Mouse (Mus musculus) midbrain, embryonic 10.5 days (tissue): Measurements from ENCODE around the gene Tmem59l. TPM values are rescaled to one million over a fixed set of nuclear protein-coding genes. Genes with fewer than 3 reads are reported as not detected.

Source experiments
- DNase-seq: peaks from one replicate; pipeline ENCODE4 v3.0.0-alpha.2; 2017; ENCODE audit warnings: low spot score
- H3K27ac ChIP-seq: fragments of 300-500 bp; sonication (generic); replicated peaks from 2 replicates; pipeline ENCODE4 v1.5.1; 2016; ENCODE audit warnings: mild to moderate bottlenecking
- H3K27me3 ChIP-seq: fragments of 300-500 bp; sonication (generic); 2 replicates; pipeline ENCODE4 v1.6.1; 2016; ENCODE audit warnings: low read depth, mild to moderate bottlenecking; ENCODE audit not compliant: poor library complexity, severe bottlenecking
- H3K36me3 ChIP-seq: fragments of 300-500 bp; sonication (generic); 2 replicates; pipeline ENCODE4 v1.6.1; 2016; ENCODE audit warnings: mild to moderate bottlenecking, moderate library complexity
- H3K4me1 ChIP-seq: fragments of 300-500 bp; sonication (generic); 2 replicates; pipeline ENCODE4 v1.6.1; 2016
- H3K4me3 ChIP-seq: fragments of 300-500 bp; sonication (generic); 2 replicates; pipeline ENCODE4 v1.5.1; 2016; ENCODE audit warnings: mild to moderate bottlenecking, moderate library complexity
- H3K9me3 ChIP-seq: fragments of 300-500 bp; sonication (generic); replicated peaks from 2 replicates; pipeline ENCODE4 v1.6.1; 2016; ENCODE audit warnings: mild to moderate bottlenecking
- WGBS: fragments of 180-500 bp; shearing (Covaris S2); methylation state at CpG from one replicate; pipeline ENCODE4 v1.1.7; 2016; 5-methylcytosine and 5-hydroxymethylcytosine counted together
- polyA plus RNA-seq: library from polyadenylated mRNA; unstranded; fragments of >200 nt; fragmentation: Nextera tagmentation; extraction: Ambion mirVana; gene quantifications from 2 replicates; pipeline ENCODE4 v1.2.1, GENCODE M21; 2016

Tmem59l gene
- polyA plus RNA-seq, 1 experiment from 2014 or later = 7.9 TPM

DNA sequence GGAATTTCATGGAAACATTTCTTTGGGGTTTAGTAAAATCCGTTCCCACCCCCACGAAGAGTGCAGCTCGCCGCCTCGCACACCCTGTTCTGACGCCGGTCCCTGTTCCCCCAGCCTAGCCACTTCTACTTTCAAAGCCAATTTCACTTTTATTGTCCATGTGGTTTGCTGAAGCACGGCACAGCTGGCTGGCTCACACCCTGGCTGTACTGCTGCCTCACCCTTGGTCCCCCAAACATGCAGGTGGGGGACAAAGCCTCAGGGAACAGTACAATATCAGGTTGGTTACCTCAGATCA lies 24.7 kb downstream of the Tmem59l start:
- H3K36me3 ChIP-seq = peaks cover 23% of the 10 kb centered on the region
- H3K9me3 ChIP-seq = no peaks in the 10 kb centered on the region; the same call in 1 of the 2 replicates
- DNase-seq = no peak
- 93% methylated on average over 8 of the region's 8 CpGs for WGBS
- no peak overlapping the region for H3K4me3 ChIP-seq
- peaks cover 20% of the 10 kb centered on the region for H3K4me1 ChIP-seq
- H3K27me3 ChIP-seq = no peaks in the 10 kb centered on the region
- no peak overlapping the region for H3K27ac ChIP-seq

DNA sequence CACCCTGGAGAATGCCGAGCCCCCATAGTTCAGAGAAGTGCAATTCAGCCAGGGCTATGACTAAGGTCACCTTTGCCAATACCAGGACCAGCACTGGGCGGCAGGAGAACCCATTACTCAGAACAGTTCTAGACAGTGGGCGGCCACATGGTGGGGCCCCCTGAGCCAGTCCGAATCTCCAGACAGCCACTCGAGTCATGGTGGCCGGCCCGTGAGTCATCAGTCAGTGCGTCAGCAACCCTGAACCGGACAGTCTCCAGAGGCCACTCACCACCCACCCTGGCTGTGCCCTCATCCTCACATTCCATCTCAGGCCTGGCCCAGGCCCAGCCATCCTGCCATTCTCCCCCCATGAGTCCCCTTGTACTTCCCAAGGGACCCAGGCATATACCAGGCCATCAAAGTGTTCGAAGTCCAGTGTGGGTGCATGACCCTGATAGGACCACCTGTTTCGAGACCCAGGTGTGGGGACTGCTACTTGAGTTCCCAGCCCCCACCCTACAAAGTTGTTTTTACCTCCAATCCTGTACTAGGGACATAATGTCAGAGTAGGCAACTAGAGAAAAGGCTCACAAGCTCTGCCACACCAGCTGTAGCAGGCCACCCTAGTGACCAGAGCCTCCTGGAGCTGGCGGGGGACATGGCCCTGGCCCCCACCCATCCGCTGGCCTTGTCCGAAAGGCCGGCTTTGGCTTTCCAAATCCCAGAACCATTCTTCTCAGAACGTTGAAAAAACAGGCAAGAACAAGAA lies 25.2 kb downstream of the Tmem59l start:
- H3K27ac ChIP-seq = no peak overlapping the region
- peaks cover 15% of the 10 kb centered on the region for H3K4me1 ChIP-seq
- H3K4me3 ChIP-seq = no peak overlapping the region
- WGBS = 91% methylated on average over 16 of the region's 16 CpGs
- H3K9me3 ChIP-seq = no peaks in the 10 kb centered on the region; the same call in 1 of the 2 replicates
- H3K27me3 ChIP-seq = no peaks in the 10 kb centered on the region
- no peak for DNase-seq
- H3K36me3 ChIP-seq = peaks cover 19% of the 10 kb centered on the region

DNA sequence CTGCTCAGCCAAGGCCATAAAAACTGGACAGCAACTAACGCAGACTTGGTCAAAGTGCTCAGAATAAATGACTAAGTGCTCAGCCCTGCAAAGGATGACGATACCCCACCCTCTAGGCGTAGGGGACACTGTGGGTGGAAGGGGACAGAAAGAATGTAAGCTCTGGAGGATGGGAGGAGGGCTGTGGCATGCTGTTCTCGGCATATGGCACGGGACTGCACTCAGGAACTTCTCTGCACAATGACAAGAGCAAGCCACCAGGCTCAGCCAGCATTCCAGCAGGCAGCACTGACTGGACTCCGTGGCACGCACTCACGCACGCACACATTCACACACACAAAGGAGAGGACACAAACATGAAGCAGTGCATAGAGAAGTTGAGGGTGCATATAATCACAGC lies 26.6 kb downstream of the Tmem59l start:
- whole genome bisulfite sequencing = 84% methylated on average over 9 of the region's 9 CpGs
- no peak for DNase-seq

DNA sequence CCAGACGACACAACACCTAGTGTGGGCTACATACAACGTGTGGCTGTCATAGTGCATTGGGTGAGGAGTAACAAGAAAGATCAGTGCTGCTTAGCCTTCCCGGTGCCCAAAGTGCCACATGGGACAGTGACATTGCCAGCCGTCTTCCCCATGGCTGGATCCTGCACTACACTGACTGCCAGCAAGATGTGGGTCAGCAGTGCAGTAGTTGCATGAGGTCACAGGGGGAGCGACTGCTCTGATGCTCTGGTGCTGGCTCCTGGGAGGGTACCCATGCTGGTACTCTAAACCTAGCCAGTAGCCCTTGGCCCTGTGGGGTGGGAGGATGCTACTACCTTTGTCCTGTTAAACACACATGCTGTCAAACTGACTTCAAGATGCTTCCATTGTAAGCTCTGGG lies 27.0 kb downstream of the Tmem59l start:
- H3K36me3 ChIP-seq = peaks cover 12% of the 10 kb centered on the region; the same call in 1 of the 2 replicates
- no peaks in the 10 kb centered on the region; the same call in 1 of the 2 replicates for H3K9me3 ChIP-seq
- H3K4me1 ChIP-seq = peaks cover 7% of the 10 kb centered on the region
- H3K27ac ChIP-seq = no peak overlapping the region
- H3K4me3 ChIP-seq = no peak overlapping the region
- H3K27me3 ChIP-seq = no peaks in the 10 kb centered on the region
- no peak for DNase-seq
- WGBS = 95% methylated on average over 5 of the region's 5 CpGs

More for the DNA sequence above, 26.6 kb downstream of the Tmem59l start:
- H3K9me3 ChIP-seq = no peaks in the 10 kb centered on the region; the same call in 1 of the 2 replicates
- peaks cover 12% of the 10 kb centered on the region; the same call in 1 of the 2 replicates for H3K36me3 ChIP-seq
- H3K4me3 ChIP-seq = no peak overlapping the region
- H3K27ac ChIP-seq = no peak overlapping the region
- peaks cover 7% of the 10 kb centered on the region for H3K4me1 ChIP-seq
- no peaks in the 10 kb centered on the region for H3K27me3 ChIP-seq

DNA sequence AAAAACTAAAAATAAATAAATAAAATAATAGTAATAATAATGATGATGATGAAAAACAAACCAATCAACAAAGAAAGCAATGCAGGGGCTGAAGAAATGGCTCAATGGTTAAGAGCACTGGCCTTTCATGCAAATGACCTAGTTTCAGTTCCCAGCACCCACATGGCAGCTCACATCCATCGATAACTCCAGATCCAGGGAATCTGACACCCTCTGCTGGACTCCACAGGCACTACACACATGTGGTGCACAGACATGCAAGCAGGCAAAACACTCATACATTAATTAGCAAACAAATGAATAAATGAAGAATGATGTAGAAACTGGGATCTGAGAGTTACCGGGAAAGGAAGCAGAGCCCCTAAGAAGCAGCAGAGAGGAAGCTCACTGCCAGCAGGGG lies 27.5 kb downstream of the Tmem59l start:
- Histone ChIP-seq H3K27ac (no peak overlapping the region), H3K4me3 (no peak overlapping the region), H3K9me3 (no peaks in the 10 kb centered on the region; the same call in 1 of the 2 replicates), H3K4me1 (peaks cover 7% of the 10 kb centered on the region), H3K27me3 (no peaks in the 10 kb centered on the region), H3K36me3 (peaks cover 12% of the 10 kb centered on the region; the same call in 1 of the 2 replicates)
- 95% methylated on average over 2 of the region's 2 CpGs for WGBS
- DNase-seq = no peak

DNA sequence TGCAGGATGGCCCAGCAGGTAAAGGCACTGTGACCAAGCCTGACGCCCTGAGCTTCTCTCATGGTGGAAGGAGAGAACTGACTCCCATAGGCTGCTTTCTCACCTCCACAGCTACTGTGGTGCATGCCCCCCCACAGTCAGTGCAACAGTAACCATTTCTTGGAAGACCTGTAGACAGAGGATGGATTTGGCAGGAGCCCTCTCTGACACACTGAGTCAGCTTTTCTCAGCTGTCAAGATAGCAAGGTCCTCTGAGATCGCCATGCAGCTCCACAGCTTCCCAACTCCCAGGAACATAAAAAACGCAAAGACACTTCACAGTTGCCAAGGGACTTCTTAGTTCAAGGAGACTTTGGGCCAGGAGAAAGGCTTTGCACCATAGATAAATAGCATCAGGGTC lies 28.7 kb downstream of the Tmem59l start:
- DNase-seq = no peak
- 84% methylated on average over 3 of the region's 3 CpGs for WGBS

DNA sequence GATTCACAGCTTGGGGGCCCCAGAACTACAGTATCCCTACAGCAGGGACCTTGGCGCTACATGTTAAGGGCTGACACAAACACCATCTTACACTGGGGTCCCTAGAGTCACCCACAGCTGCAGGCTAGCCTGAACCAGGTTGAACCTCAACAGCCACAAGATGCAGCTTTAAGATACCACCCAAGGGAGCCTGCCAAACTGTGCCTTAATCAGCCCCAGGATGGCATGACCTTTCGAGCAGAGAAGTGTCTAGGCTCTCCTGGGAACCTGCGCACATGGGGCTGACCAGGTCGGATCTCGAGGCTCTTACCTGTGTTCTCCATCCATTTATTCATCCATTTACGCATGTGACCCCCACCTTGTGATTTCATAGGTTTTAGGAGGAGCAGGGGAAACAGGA lies 29.3 kb downstream of the Tmem59l start:
- Histone ChIP-seq H3K27me3 (peaks cover 8% of the 10 kb centered on the region), H3K27ac (no peak overlapping the region), H3K9me3 (no peaks in the 10 kb centered on the region; the same call in 1 of the 2 replicates), H3K36me3 (peaks cover 12% of the 10 kb centered on the region), H3K4me1 (no peaks in the 10 kb centered on the region), H3K4me3 (no peak overlapping the region)
- WGBS = 90% methylated on average over 6 of the region's 6 CpGs
- DNase-seq = no peak

More for the DNA sequence above, 28.7 kb downstream of the Tmem59l start:
- Histone ChIP-seq H3K4me1 (peaks cover 4% of the 10 kb centered on the region), H3K9me3 (no peaks in the 10 kb centered on the region; the same call in 1 of the 2 replicates), H3K27me3 (peaks cover 2% of the 10 kb centered on the region), H3K4me3 (no peak overlapping the region), H3K27ac (no peak overlapping the region), H3K36me3 (peaks cover 12% of the 10 kb centered on the region; the same call in 1 of the 2 replicates)

DNA sequence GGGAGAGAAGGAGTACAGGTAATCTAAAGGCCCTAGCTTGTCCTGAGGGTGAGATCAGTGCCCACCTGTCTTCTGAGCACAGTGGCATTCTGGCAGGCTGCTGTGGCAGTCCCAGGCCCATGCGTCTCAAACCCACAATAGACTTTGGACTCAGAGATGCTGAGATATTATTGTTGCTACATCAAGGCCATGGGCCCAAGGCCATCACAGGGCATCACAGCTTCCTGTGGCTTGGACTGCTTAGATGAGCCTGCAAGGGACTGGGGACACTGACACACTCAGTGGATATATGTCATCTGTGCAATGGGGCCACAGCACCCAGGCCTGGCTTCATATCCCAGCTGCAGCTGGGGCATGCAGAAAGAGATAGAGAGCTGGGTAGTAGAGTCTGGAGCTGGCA lies 30.2 kb downstream of the Tmem59l start:
- H3K4me1 ChIP-seq = peaks cover 1% of the 10 kb centered on the region; the same call in 1 of the 2 replicates
- H3K27ac ChIP-seq = no peak overlapping the region
- WGBS = 94% methylated on average over 1 of the region's 1 CpGs
- H3K27me3 ChIP-seq = peaks cover 17% of the 10 kb centered on the region
- H3K9me3 ChIP-seq = no peaks in the 10 kb centered on the region; the same call in 1 of the 2 replicates
- H3K36me3 ChIP-seq = peaks cover 21% of the 10 kb centered on the region
- H3K4me3 ChIP-seq = no peak overlapping the region
- no peak for DNase-seq

DNA sequence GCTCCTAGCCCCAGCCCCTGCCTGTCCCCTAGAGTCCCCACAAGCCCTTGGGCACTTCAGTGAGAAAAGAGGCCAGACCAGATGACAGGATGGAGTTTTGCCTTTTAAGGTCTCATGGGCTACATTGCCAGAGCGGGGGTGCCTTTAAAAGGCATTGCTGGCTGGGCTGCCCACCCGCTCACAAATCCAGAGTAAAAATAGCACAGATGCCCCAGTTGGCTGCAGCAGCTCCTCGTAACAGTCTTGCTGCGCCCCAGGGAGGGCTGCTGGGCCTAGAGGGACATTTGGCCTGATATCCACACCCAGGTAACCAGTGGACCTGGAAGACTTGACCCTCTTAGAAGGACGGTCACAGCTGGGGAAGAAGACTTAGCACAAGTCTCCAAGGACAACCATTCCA lies 33.3 kb downstream of the Tmem59l start:
- 91% methylated on average over 5 of the region's 5 CpGs for WGBS
- DNase-seq = no peak
- Histone ChIP-seq H3K9me3 (no peaks in the 10 kb centered on the region), H3K36me3 (peaks cover 34% of the 10 kb centered on the region), H3K27me3 (peaks cover 34% of the 10 kb centered on the region), H3K4me1 (peaks cover 6% of the 10 kb centered on the region; the same call in 1 of the 2 replicates), H3K4me3 (no peak overlapping the region), H3K27ac (no peak overlapping the region)

DNA sequence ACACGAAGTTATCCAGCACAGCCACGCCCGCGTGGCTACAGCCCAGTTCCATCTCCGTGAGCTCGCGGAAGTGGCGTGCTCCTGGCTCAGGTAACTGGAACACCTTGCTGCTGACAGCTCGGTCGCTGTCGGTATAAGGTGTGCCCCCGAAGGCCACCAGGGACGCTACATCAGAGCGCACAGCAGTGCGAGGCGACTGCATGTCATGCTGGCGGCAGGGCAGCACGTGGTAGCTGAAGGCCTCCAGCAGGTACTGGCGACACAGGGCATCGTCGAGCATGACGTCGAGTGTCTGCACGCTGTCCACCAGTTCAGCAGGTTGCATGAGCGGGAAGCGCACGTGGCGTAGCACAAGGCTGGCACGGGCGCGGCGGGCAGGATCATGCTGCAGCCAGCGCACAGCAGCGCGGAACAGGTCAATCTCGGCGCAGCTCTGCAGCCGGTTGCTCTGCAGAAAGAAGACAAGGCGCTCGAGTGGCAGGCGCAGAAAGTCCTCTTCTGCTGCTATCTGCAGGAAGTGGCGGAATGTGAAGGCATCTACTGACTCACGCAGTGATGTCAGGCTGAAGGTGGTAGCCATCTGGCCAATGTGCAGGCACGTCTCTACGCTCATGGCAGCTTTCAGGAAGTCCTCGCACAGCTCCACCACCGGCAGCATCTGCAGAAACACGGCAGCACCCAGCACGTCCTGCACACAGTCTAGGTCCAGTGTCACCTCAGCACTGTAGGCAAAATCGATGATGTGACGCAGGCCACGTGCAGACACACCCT lies 34.8 kb downstream of the Tmem59l start:
- Histone ChIP-seq H3K4me3 (no peak overlapping the region), H3K4me1 (peaks cover 6% of the 10 kb centered on the region; the same call in 1 of the 2 replicates), H3K9me3 (no peaks in the 10 kb centered on the region), H3K27ac (0 out of 2 replicates have a peak overlapping the region, but pooled peaks have one; percentile 6), H3K36me3 (peaks cover 34% of the 10 kb centered on the region), H3K27me3 (peaks cover 34% of the 10 kb centered on the region)
- DNase-seq = no peak
- 59% methylated on average over 52 of the region's 52 CpGs for WGBS

DNA sequence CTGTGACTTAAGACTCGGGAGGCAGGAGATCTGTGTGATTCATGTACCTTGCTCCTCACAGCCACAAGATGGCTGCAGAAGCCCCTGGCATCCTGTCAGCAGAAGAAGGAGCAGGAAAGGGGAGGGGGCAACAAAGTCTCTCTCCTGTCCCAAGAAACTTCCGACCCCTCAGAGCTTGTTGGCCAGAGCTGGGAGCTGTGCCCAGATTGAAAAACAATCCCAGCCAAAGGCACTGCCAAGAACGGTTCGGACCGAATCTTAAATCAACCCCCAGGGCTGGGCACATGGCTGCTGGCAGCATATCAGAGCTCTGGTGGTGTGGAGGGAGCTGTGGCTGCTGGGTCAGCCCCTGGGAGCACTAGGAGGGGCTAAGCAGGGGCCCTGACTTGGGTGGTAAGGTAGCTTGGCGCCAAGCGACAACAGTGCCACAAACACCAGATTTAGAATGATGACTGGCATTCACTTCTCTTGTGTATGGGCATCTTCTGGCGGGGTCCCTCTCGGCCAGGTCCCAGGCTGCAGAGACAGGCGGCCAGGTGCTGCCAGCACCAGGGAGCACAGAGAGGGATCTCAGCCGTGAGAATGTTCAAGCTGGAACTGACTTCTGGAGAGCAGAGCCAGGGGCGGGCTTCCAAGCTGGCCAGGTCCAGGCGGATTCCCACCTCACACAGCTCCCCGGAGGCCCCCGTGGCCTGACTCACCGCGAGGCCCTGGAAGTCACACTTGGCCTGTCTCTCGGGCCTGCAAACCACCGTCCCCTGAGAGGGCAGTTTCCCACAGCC lies 39.3 kb downstream of the Tmem59l start:
- H3K27ac ChIP-seq = no peak overlapping the region
- WGBS = 78% methylated on average over 19 of the region's 19 CpGs
- H3K36me3 ChIP-seq = peaks cover 34% of the 10 kb centered on the region
- H3K4me3 ChIP-seq = no peak overlapping the region
- H3K9me3 ChIP-seq = no peaks in the 10 kb centered on the region
- no peak for DNase-seq
- peaks cover 25% of the 10 kb centered on the region for H3K27me3 ChIP-seq
- H3K4me1 ChIP-seq = peaks cover 6% of the 10 kb centered on the region; the same call in 1 of the 2 replicates

DNA sequence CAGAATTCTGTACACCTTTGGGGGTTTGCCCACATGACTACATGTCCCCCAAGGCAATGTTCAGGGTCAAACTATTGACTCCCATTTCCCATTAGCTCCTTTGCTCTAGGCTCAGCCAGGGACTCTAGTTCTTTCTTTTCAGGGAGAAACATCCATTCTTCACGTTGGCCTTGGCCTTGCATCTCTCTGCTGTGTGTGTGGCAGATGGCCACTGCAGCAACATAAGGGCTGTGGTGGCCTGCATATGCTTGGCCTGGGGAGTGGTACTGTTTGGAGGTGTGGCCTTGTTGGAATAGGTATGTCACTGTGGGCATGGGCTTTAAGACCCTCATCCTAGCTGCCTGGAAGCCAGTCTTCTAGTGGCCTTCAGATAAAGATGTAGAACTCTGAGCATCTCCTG lies 41.2 kb downstream of the Tmem59l start:
- WGBS = 78% methylated on average over 1 of the region's 1 CpGs
- no peaks in the 10 kb centered on the region for H3K9me3 ChIP-seq
- peaks cover 7% of the 10 kb centered on the region; the same call in 1 of the 2 replicates for H3K27me3 ChIP-seq
- H3K36me3 ChIP-seq = peaks cover 15% of the 10 kb centered on the region
- DNase-seq = no peak
- no peak overlapping the region for H3K4me3 ChIP-seq
- no peaks in the 10 kb centered on the region for H3K4me1 ChIP-seq
- H3K27ac ChIP-seq = no peak overlapping the region
